14 mouse cellular contexts compared by ENCODE assay signal in genomic region chr11:117585556-117585955, GRCm38 (mm10).
"Had no signal": no experiment of that assay in that cellular context is flagged by ENCODE, and none has a peak within 500 bp of the region (broad histone marks: within the 10 kb centered on the region; RNA-seq: fewer than 3 reads in every experiment).

No protein-coding gene starts in this region.

- H3K27ac ChIP-seq: neural tube, embryonic 15.5 days had no signal

- DNase-seq: lung, embryonic 14.5 days; lung, postnatal 10 days; lung, postnatal 4 days; midbrain, embryonic 14.5 days; retina, postnatal 1 day; right cerebral cortex, adult 18-20 months; right cerebral cortex, postnatal 14 days; thymus, adult 18-20 months; thymus, postnatal 25 days; thymus, postnatal 4 days had no signal

- H3K27me3 ChIP-seq: neural tube, embryonic 13.5 days; neural tube, embryonic 15.5 days had no signal

- H3K4me3 ChIP-seq: midbrain, embryonic 10.5 days; myocyte; neural tube, embryonic 13.5 days; neural tube, embryonic 15.5 days had no signal

- H3K36me3 ChIP-seq: midbrain, embryonic 10.5 days; neural tube, embryonic 13.5 days; neural tube, embryonic 15.5 days had no signal

- H3K9ac ChIP-seq: lung, embryonic 14.5 days; neural tube, embryonic 13.5 days; neural tube, embryonic 15.5 days had no signal

- H3K9me3 ChIP-seq: midbrain, embryonic 10.5 days; neural tube, embryonic 13.5 days; neural tube, embryonic 15.5 days had no signal
